Mouse (Mus musculus) thymus, adult 2 months (tissue): ENCODE results near the gene Slc10a7.

Source experiments
- CTCF ChIP-seq: fragments of 200-500 bp; IDR thresholded peaks from 2 replicates; pipeline ENCODE4 v1.5.1; 2012; ENCODE audit warnings: mild to moderate bottlenecking, control low read depth, low read length, moderate library complexity, borderline replicate concordance; ENCODE audit not compliant: control insufficient read depth, poor library complexity, insufficient read depth; ENCODE audit errors: extremely low read depth
- POLR2A ChIP-seq: fragments of 200-500 bp; IDR thresholded peaks from 2 replicates; pipeline ENCODE4 v1.6.1; 2012; ENCODE audit warnings: mild to moderate bottlenecking, low read length, control low read depth, moderate library complexity; ENCODE audit not compliant: control insufficient read depth, poor library complexity, insufficient read depth; ENCODE audit errors: extremely low read depth

- TF ChIP-seq CTCF (no peak), POLR2A (no peak)
Measured at GRCm38 (mm10) chr8:78749861-78750825, 241.0 kb downstream of the Slc10a7 start.
